Mouse (Mus musculus): ENCODE results near the gene Cept1.
"Not testable (repeated sequence)": the region's sequence is repeated elsewhere in the genome, so short reads cannot be mapped to it uniquely, and the experiment has no call there.

Gene Cept1

GRCm38 (mm10) chr3:106547171-106547923 is at the start of gene Cept1, which contains the start of gene Dram2:
Cept1 (minus strand) TSS chr3:106547802.
Dram2 (plus strand) TSS chr3:106547798.
- peak; percentile 95 for DNase-seq (ENCODE audit: low read depth)

GRCm38 (mm10) chr3:106593631-106594030 is 46.0 kb upstream of the Cept1 start:
- DNase-seq (ENCODE audit: low read depth), result not testable (repeated sequence)

- DNase-seq (ENCODE audit: low read depth), result no peak
These were observed 31.7 kb upstream of the Cept1 start for GRCm38 (mm10) chr3:106579296-106579695.

GRCm38 (mm10) chr3:106573191-106573590 is 25.6 kb upstream of the Cept1 start:
- DNase-seq (ENCODE audit: low read depth), result no peak

- no peak for DNase-seq (ENCODE audit: low read depth)
These were observed 18.3 kb upstream of the Cept1 start for GRCm38 (mm10) chr3:106565876-106566275.

- DNase-seq (ENCODE audit: low read depth), result no peak
These were observed 10.7 kb upstream of the Cept1 start for GRCm38 (mm10) chr3:106558271-106558670.

- DNase-seq (ENCODE audit: low read depth), result no peak
These were observed 8.2 kb upstream of the Cept1 start for GRCm38 (mm10) chr3:106555743-106556250.

GRCm38 (mm10) chr3:106553411-106553810 is 5.8 kb upstream of the Cept1 start:
- no peak for DNase-seq (ENCODE audit: low read depth)

GRCm38 (mm10) chr3:106548971-106549370 is 1.4 kb upstream of the Cept1 start:
- DNase-seq (ENCODE audit: low read depth), result no peak

- no peak for DNase-seq (ENCODE audit: low read depth)
These were observed 430 bp upstream of the Cept1 start for GRCm38 (mm10) chr3:106547924-106548539.

- DNase-seq (ENCODE audit: low read depth), result peak; percentile 63
These were observed 2.8 kb downstream of the Cept1 start for GRCm38 (mm10) chr3:106544721-106545316.

- DNase-seq (ENCODE audit: low read depth), result no peak
These were observed 14.3 kb downstream of the Cept1 start for GRCm38 (mm10) chr3:106533277-106533676.

- no peak for DNase-seq (ENCODE audit: low read depth)
These were observed 19.6 kb downstream of the Cept1 start for GRCm38 (mm10) chr3:106528032-106528431.

- DNase-seq (ENCODE audit: low read depth), result no peak
These were observed 21.2 kb downstream of the Cept1 start for GRCm38 (mm10) chr3:106526411-106526810.

- DNase-seq (ENCODE audit: low read depth), result peak; percentile 18
These were observed 24.9 kb downstream of the Cept1 start for GRCm38 (mm10) chr3:106522730-106523129.

GRCm38 (mm10) chr3:106515016-106515415 is 32.6 kb downstream of the Cept1 start:
- DNase-seq (ENCODE audit: low read depth), result no peak

- no peak for DNase-seq (ENCODE audit: low read depth)
These were observed 36.9 kb downstream of the Cept1 start for GRCm38 (mm10) chr3:106510669-106511068.

- no peak for DNase-seq (ENCODE audit: low read depth)
These were observed 44.7 kb downstream of the Cept1 start for GRCm38 (mm10) chr3:106502892-106503291.

GRCm38 (mm10) chr3:106500510-106500909 is 47.1 kb downstream of the Cept1 start:
- no peak for DNase-seq (ENCODE audit: low read depth)

- peak; percentile 48 for DNase-seq (ENCODE audit: low read depth)
These were observed 50.6 kb downstream of the Cept1 start for GRCm38 (mm10) chr3:106496996-106497395.

GRCm38 (mm10) chr3:106496045-106496721 is 51.4 kb downstream of the Cept1 start:
- DNase-seq (ENCODE audit: low read depth), result peak; percentile 32

- DNase-seq (ENCODE audit: low read depth), result no peak
These were observed 52.1 kb downstream of the Cept1 start for GRCm38 (mm10) chr3:106495346-106496044.
